Mouse (Mus musculus) adrenal gland, adult 18-20 months (tissue): ENCODE results near the gene Prrt4. TPM values are rescaled to one million over a fixed set of nuclear protein-coding genes. Genes with fewer than 3 reads are reported as not detected.

Experiments used
- DNase-seq, 2 experiments: peaks; one replicate each; pipeline ENCODE4 v3.0.0; 2021 to 2022; ENCODE audit warnings: low spot score in 2 of 2
- microRNA-seq, 2 experiments: library from miRNA; unstranded; fragments of <30 nt; microRNA quantifications; one replicate each; pipeline ENCODE4 v1.2.0; 2021; ENCODE audit warnings: borderline number of aligned reads in 2 of 2
- total RNA-seq, 2 experiments: library from RNA; stranded (reverse); gene quantifications; 1 replicate in 1 of 2; 2 replicates in 1 of 2; pipeline ENCODE4 v1.2.3; 2021

Gene Prrt4
- total RNA-seq, 2 experiments from 2014 or later, result 1.3 to 3.9 TPM

DNA sequence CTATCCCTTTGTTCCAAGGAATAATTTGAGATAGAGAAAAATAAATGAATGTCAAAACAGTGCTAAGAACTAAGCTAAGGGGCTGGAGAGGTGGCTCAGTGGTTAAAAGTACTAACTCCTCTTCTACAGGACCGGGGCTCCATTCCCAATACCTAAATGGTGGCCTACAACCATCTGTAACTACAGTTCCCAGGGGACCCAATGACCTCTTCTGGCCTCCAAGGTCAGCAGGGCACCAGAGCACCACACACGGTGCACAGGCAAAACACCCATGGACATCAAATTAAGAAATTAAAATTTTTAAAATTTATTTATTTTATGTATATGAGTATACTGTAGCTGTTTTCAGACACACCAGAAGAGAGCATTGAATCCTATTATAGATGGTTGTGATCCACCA is 18.6 kb downstream of the Prrt4 start:
- no peak for DNase-seq

DNA sequence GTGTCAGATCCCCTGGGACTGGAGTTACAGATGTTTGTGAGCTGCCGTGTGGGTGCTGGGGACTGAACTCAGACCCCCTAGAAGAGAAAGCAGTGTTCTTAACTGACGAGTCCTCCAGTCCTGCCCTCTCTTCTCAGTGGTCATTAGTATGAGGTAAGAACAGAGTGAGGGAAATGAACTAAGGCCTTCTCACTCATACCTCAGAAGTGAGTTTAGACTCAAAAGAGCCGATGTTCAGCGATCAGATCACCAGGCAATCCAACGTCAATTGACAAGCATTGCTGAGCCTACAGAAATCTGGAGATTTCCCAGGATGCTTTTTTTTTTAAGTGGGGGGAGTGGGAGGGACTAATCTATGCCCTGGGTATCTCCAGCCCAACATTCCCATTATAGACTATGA is 23.1 kb downstream of the Prrt4 start:
- no peak for DNase-seq

GRCm38 (mm10) chr6:29150001-29150400 is 29.4 kb downstream of the Prrt4 start:
- DNase-seq, result no peak

- no peak for DNase-seq
These were observed 31.9 kb downstream of the Prrt4 start for GRCm38 (mm10) chr6:29147407-29148010.

- peak in 1 of 2 experiments; percentile 7 for DNase-seq
These were observed 32.7 kb downstream of the Prrt4 start for GRCm38 (mm10) chr6:29146641-29147040.

DNA sequence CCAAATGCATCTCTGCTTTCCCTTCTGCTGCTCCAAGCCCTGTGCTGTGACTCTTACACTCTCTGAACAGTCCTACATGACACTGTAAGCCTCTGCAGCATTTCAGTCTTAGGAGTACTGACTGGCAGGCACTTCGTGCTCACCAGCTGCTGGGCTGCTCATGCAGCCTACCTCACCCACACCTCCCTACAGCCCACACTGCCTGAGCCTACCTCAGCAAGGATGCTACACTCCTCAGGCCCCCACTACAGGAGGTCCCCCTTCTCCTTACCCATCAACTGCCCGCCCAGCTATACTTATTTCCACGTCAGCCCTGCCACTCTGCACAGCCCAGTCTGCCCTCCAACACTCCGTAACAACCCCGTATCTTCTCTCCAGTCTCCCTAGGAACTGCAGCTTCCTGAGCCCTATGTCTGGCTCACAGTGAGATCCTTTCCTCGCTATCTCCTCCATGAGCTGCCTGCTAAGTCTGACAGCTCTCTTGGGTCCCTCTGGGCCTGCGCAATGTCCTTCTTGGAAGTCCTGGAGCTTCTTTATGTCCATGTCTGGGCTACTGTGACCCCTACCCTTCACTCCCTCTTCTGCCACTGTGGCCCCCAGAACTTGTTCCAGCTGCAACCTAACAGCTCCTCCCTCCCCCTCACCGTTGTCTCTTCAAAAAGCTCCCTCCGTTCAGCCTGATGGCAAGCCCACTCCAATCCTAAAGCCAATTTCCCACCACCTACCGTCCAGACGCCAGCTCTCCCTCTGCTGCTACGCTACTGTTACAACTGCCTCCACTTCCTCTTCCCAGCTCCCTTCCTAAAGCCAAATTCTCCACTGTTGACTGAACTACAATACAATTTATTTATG is 33.7 kb downstream of the Prrt4 start:
- no peak for DNase-seq

GRCm38 (mm10) chr6:29144971-29145370 is 34.4 kb downstream of the Prrt4 start:
- DNase-seq, result no peak

- DNase-seq, result peak; percentile 40 to 63
These were observed 35.8 kb downstream of the Prrt4 start for GRCm38 (mm10) chr6:29143608-29144007.

DNA sequence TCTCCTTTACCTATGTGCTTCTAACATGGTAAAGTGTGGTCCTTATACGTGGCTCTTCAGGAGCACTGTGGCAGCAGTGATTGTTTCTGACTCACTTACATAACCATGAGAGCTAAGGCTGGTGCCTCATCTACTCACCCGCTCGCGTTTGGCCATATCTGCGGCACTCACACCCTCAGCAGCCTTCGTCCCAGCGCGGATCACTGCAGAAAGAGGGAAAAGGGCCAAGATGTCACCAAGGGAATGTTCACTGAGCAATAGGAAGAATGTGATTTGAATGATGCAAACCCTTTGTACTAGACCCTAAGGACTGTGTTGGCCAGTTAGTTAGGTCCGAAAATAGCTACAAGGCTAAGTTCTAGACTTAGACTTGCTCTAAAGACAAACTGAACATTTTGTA is 41.9 kb downstream of the Prrt4 start:
- DNase-seq, result no peak

DNA sequence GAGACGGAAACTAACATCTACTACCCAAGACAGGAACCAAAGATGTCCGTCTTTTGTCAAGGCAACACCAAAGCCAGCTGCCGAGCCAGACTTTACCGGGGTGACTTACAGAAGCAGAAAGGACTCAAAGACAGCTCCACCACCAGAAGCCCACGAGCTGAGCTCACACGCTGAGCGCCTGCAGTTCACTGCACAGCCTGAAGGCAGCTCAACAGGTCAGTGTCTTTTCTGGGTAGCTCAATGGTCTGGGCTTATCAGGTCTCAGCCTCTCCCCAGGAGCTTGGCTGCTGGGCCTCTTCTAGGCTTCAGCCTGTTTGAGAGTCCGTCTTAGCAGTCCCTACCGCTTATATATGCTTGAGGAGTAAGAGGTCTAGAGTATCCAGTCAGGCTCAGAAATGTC is 46.3 kb downstream of the Prrt4 start:
- no peak for DNase-seq

- DNase-seq, result no peak
These were observed 52.4 kb downstream of the Prrt4 start for GRCm38 (mm10) chr6:29126878-29127426.

DNA sequence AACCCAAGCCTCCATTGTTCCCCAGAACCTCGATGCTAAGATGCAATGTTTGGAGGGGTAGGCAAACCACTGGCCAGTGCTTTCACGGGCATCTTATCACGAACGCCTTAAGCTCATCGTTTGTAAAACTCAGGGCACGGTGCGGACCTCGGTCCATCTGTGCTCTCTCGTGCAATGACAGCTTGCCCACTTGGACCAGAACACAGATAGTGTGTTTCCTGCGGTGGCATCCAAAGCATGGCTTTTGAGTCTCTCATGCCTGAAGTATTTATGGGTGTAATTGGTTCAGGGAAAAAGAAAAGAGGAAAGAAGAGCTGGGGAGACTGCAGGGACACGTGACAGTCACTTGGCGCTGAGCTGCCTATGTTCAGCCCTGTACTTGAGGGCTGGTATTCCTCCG is 59.4 kb downstream of the Prrt4 start:
- DNase-seq, result no peak

Small RNAs within 50 kb of the gene (microRNA-seq; reads per million reads assigned to microRNA genes)
- 0 reads per million in 2 experiments for gene Gm24303

Other genes with a start within 250 kb of the Prrt4 start
- gene Lep, start 119.4 kb downstream of the Prrt4 start, total RNA-seq, result 10 to 100 TPM in 1 of 2 experiments, under 1 TPM in 1; 0.83 to 56.5 TPM
- 10 to 100 TPM; 32.4 to 34.3 TPM for gene Rbm28, start 14.6 kb downstream of the Prrt4 start, total RNA-seq
- gene Impdh1, start 36.8 kb upstream of the Prrt4 start, total RNA-seq, result 10 to 100 TPM; 49.6 to 63.7 TPM
- 1 to 10 TPM; 3.9 to 6.7 TPM for gene Hilpda, start 92.9 kb upstream of the Prrt4 start, total RNA-seq
- gene Fam71f2, start 100.0 kb upstream of the Prrt4 start, total RNA-seq, result not detected
- gene Fam71f1, start 139.6 kb upstream of the Prrt4 start, total RNA-seq, result not detected
- 100 to 1,000 TPM; 134 to 139 TPM for gene Calu, start 168.5 kb upstream of the Prrt4 start, total RNA-seq
- not detected for gene Opn1sw, start 208.9 kb upstream of the Prrt4 start, total RNA-seq
- gene Ccdc136, start 216.7 kb upstream of the Prrt4 start, total RNA-seq, result 1 to 10 TPM; 4.7 to 5.5 TPM